Mouse (Mus musculus) stomach, embryonic 15.5 days (tissue): Measurements from ENCODE around the gene Olfr1341. TPM values are rescaled to one million over a fixed set of nuclear protein-coding genes. Genes with fewer than 3 reads are reported as not detected.

Experiments
- ATAC-seq: fragments of 200-750 bp; cut with Nextera tagmentation; 2 replicates; pipeline ENCODE4 v1.8.0; 2017; ENCODE audit warnings: low read depth, moderate number of reproducible peaks, moderate TSS enrichment; ENCODE audit not compliant: insufficient read depth, low FRiP score
- H3K27ac ChIP-seq: fragments of 300-500 bp; sonication (generic); 2 replicates; pipeline ENCODE4 v1.5.1; 2015; ENCODE audit warnings: mild to moderate bottlenecking, inconsistent platforms
- H3K27me3 ChIP-seq: fragments of 300-500 bp; sonication (generic); replicated peaks from 2 replicates; pipeline ENCODE4 v1.6.1; 2015; ENCODE audit warnings: inconsistent platforms
- H3K36me3 ChIP-seq: fragments of 300-500 bp; sonication (generic); 2 replicates; pipeline ENCODE4 v1.6.1; 2015; ENCODE audit warnings: inconsistent platforms
- H3K4me1 ChIP-seq: fragments of 300-500 bp; sonication (generic); 2 replicates; pipeline ENCODE4 v1.6.1; 2015; ENCODE audit warnings: inconsistent platforms
- H3K4me2 ChIP-seq: fragments of 300-500 bp; sonication (generic); 2 replicates; pipeline ENCODE4 v1.6.1; 2015; ENCODE audit warnings: mild to moderate bottlenecking, inconsistent platforms
- H3K4me3 ChIP-seq: fragments of 300-500 bp; sonication (generic); replicated peaks from 2 replicates; pipeline ENCODE4 v1.5.1; 2015; ENCODE audit warnings: inconsistent platforms
- H3K9ac ChIP-seq: fragments of 300-500 bp; sonication (generic); 2 replicates; pipeline ENCODE4 v1.6.1; 2015; ENCODE audit warnings: inconsistent platforms
- H3K9me3 ChIP-seq: fragments of 300-500 bp; sonication (generic); 2 replicates; pipeline ENCODE4 v1.6.1; 2016; ENCODE audit warnings: inconsistent platforms
- WGBS: fragments of 180-500 bp; shearing (Covaris S2); methylation state at CpG from one replicate; pipeline ENCODE4 v1.1.7; 2015; 5-methylcytosine and 5-hydroxymethylcytosine counted together
- polyA plus RNA-seq: library from polyadenylated mRNA; unstranded; fragments of >200 nt; fragmentation: Nextera tagmentation; extraction: Ambion mirVana; gene quantifications from 2 replicates; pipeline ENCODE4 v1.2.1, GENCODE M21; 2015

Gene Olfr1341
- polyA plus RNA-seq, 1 experiment from 2014 or later, result not detected

DNA sequence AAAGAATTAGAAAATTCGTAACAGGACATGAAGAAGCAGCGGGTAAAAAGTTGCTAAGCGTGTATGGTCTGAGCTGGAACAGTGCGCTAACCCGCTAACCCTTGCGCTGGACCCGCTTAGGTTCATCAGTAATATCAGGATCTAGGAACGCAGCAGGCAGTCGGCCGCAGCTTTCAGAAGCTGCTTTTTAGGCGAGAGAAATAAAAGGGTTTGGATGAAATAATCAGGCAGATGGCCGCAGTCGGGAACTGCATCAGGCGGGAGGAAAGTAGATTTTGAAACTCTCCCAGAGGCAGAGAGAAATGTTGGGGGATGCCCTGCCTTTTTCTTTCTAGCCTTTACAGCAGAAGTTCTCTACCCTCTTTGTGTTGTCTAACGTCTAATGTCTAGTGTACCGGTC is 38.6 kb downstream of the Olfr1341 start:
- no peaks in the 10 kb centered on the region for H3K36me3 ChIP-seq
- H3K27me3 ChIP-seq, result peaks cover 8% of the 10 kb centered on the region
- no peak overlapping the region for H3K27ac ChIP-seq
- no peak overlapping the region for H3K4me3 ChIP-seq
- no peaks in the 10 kb centered on the region for H3K4me1 ChIP-seq
- no peak overlapping the region for H3K9ac ChIP-seq
- WGBS, result 12% methylated on average over 16 of the region's 16 CpGs
- no peaks in the 10 kb centered on the region for H3K9me3 ChIP-seq
- H3K4me2 ChIP-seq, result no peak overlapping the region
- no peak for ATAC-seq

GRCm38 (mm10) chr4:118758637-118759036 is 55.3 kb downstream of the Olfr1341 start, which contains the start of gene Olfr1338:
Olfr1338 (minus strand) TSS chr4:118758737.
- no peak within 1 kb of the TSS for H3K4me3 ChIP-seq
- H3K27ac ChIP-seq, result no peak within 1 kb of the TSS
- H3K4me2 ChIP-seq, result no peak within 1 kb of the TSS
- H3K27me3 ChIP-seq, result no peaks in the 10 kb centered on the region
- H3K9me3 ChIP-seq, result no peaks in the 10 kb centered on the region
- no peak for ATAC-seq
- no peaks in the 10 kb centered on the region for H3K4me1 ChIP-seq
- H3K9ac ChIP-seq, result no peak within 1 kb of the TSS
- WGBS, result 79% methylated on average over 1 of the region's 1 CpGs
- H3K36me3 ChIP-seq, result no peaks in the 10 kb centered on the region

Other genes starting within 250 kb of the Olfr1341 start
- gene Mpl, start 246.0 kb upstream of the Olfr1341 start, polyA plus RNA-seq, result 0.28 and 0.45 TPM in 2 replicates
- gene Tie1, start 213.5 kb upstream of the Olfr1341 start, polyA plus RNA-seq, result 20.6 and 22.9 TPM in 2 replicates
- gene 2610528J11Rik, start 176.5 kb upstream of the Olfr1341 start, polyA plus RNA-seq, result 30.4 and 33.8 TPM in 2 replicates
- 8.7 and 10.1 TPM in 2 replicates for gene Tmem125, start 159.5 kb upstream of the Olfr1341 start, polyA plus RNA-seq
- gene Cfap57, start 82.7 kb upstream of the Olfr1341 start, polyA plus RNA-seq, result 0.06 and 0.33 TPM in 2 replicates
- gene Ebna1bp2, start 82.7 kb upstream of the Olfr1341 start, polyA plus RNA-seq, result 129 and 151 TPM in 2 replicates
- gene Olfr62, start 44.6 kb upstream of the Olfr1341 start, polyA plus RNA-seq, result not detected in 2 replicates
- gene Olfr1342, start 10.8 kb upstream of the Olfr1341 start, polyA plus RNA-seq, result not detected in 2 replicates
- not detected in 2 replicates for gene Olfr1340, start 16.6 kb downstream of the Olfr1341 start, polyA plus RNA-seq
- gene Olfr1339, start 28.7 kb downstream of the Olfr1341 start, polyA plus RNA-seq, result not detected in 2 replicates
- gene Olfr1338, start 55.2 kb downstream of the Olfr1341 start, polyA plus RNA-seq, result not detected in 2 replicates
- not detected in 2 replicates for gene Olfr1337, start 79.1 kb downstream of the Olfr1341 start, polyA plus RNA-seq
- gene Olfr1335, start 106.4 kb downstream of the Olfr1341 start, polyA plus RNA-seq, result not detected in 2 replicates
- gene Olfr1333, start 132.8 kb downstream of the Olfr1341 start, polyA plus RNA-seq, result not detected in 2 replicates
- gene Olfr1331, start 161.1 kb downstream of the Olfr1341 start, polyA plus RNA-seq, result not detected in 2 replicates
- not detected in 2 replicates for gene Olfr1330, start 185.1 kb downstream of the Olfr1341 start, polyA plus RNA-seq
- not detected in 2 replicates for gene Olfr1329, start 213.9 kb downstream of the Olfr1341 start, polyA plus RNA-seq
- gene Olfr1328, start 235.1 kb downstream of the Olfr1341 start, polyA plus RNA-seq, result not detected in 2 replicates